Mouse (Mus musculus): Measurements from ENCODE around the gene Chn2.

The Chn2 gene

GRCm38 (mm10) chr6:54039357-54039804, at the start of gene Chn2:
Gene Chn2, plus strand, starts transcription at chr6:54039554.
- peak; percentile 57 to 69 for DNase-seq (ENCODE audit: low spot score in 2 of 2)

GRCm38 (mm10) chr6:53992386-53992785, 47.0 kb upstream of the Chn2 start:
- no peak for DNase-seq (ENCODE audit: low spot score in 2 of 2)

- no peak for DNase-seq (ENCODE audit: low spot score in 2 of 2)
Measured at GRCm38 (mm10) chr6:53995519-53995918, 43.8 kb upstream of the Chn2 start.

- no peak for DNase-seq (ENCODE audit: low spot score in 2 of 2)
Measured at GRCm38 (mm10) chr6:53996226-53996955, 43.0 kb upstream of the Chn2 start.

GRCm38 (mm10) chr6:54005302-54005701, 34.1 kb upstream of the Chn2 start:
- no peak for DNase-seq (ENCODE audit: low spot score in 2 of 2)

DNA sequence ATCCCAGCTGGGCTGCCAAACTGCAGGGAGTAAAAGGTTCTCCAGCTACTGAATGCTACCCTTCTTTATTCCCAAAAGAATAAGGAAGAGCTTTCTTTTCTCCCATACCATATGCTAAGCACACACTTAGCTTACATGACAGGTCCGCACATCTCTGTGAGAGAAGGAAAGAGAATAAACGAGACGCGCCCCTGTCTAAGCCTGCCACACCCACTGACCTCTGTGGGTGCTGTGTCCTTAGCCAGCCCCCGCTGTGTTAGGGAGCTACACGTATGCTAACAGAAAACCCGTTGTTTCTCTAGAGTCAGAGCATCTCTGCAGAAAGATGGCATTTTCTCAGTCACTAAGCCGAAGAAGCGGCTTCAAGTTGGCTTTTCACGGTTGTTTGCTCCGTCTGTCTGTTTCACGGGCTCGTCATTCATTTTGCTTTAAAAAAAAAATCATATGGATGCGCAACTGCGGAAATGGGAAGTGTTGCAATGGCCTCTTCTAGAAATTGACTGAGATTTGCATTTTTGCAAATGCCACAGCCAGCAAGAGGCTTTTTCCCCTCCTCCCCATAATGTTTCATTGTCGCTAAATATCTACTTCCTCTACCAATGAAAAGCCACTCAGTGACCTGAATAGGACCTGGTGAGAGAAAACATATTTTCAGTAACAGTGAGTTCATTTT, 30.8 kb upstream of the Chn2 start:
- DNase-seq (ENCODE audit: low spot score in 2 of 2), result peak in 1 of 2 experiments; percentile 10

GRCm38 (mm10) chr6:54009293-54009692, 30.1 kb upstream of the Chn2 start:
- no peak for DNase-seq (ENCODE audit: low spot score in 2 of 2)

DNA sequence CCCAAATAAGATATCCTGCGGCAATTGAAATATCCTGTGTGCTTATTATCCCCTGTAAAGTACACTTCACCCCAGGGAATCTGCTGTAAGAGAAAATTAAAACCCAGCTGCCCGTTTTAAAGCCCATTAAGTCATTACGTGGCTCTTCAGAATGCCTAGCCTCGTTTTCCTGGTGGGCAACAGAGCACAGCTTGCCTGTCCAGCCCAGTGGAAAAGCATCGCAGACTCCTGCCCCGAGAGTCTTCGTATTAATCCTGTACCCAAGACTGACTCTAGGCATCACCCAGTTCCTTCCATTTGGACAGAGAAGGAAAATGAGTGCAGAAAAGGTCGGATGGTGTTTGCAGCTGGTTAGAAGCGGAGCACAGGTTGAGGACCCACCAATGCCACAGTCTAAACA, 29.0 kb upstream of the Chn2 start:
- DNase-seq (ENCODE audit: low spot score in 2 of 2), result no peak

DNA sequence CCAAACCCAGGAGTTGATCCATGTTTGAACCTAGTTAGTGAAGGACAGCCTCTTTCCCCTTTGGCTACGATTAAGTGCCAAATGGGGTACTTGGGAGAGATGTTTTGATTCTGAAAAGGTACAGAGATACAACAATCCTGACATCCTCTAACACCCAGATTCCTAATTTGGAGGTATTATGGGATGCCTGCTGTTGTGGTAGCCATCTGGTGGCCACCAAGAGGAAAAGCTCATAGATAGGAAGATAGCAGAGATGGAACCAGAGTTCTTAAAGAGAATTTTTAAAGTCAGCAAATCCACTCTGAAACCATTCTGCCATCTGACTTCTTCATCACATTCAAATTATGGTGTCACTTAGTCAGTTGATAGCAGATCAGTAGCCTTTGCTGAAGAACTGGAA, 27.2 kb upstream of the Chn2 start:
- DNase-seq (ENCODE audit: low spot score in 2 of 2), result no peak

GRCm38 (mm10) chr6:54018038-54018437, 21.3 kb upstream of the Chn2 start:
- no peak for DNase-seq (ENCODE audit: low spot score in 2 of 2)

- DNase-seq (ENCODE audit: low spot score in 2 of 2), result no peak
Measured at GRCm38 (mm10) chr6:54018861-54019260, 20.5 kb upstream of the Chn2 start.

DNA sequence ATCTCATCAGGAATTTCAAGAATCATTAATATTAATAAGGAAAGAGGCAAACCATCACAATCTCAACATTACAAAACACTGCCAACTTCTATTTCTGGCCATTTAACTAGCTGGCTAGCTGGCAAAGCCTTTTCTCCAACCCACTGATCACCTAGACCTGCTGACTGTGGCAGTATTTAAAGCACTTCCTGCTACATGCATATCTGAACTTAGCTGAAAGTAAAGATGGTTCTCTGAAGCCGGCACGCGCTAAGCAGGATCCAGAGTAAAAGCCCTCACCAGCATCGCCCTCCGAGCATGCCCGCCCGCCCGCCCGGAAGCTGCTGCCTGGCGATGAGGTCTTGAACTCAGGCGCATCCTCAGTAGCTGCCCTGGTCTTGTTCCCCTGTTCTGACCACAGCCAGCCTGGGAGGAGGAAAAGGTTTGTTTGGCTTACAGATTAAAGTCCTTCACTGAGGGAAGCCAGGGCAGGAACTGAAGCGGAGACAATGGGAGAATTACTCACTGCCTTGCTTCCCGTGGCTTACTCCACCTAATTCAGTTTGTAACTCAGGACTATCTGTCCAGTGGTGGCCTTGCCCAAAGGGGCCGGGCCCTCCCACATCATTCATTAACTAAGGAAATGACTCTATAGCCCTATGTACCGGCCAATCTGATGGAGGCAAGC, 18.1 kb upstream of the Chn2 start:
- DNase-seq (ENCODE audit: low spot score in 2 of 2), result no peak

- no peak for DNase-seq (ENCODE audit: low spot score in 2 of 2)
Measured at GRCm38 (mm10) chr6:54023846-54024245, 15.5 kb upstream of the Chn2 start.

DNA sequence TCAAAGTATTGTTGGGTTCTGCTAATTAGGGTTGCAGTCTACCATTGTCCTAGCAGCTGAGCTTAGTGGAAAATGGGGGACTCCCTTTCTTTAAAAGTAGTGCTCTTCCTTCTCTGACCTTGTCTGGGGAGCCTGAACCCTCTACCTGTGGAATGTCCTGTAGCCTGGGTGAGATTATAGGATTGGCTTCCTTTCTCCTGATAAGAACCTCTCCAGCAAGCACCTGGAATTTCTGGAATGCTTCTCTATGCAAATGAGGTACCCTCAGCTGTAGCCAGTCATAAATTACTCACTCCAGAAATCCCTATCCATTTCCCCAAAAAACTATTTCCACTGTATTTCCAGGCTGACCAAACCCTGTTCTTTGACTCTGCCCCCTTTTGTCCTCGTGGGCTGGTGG, 10.6 kb upstream of the Chn2 start:
- DNase-seq (ENCODE audit: low spot score in 2 of 2), result no peak

GRCm38 (mm10) chr6:54030351-54030750, 9.0 kb upstream of the Chn2 start:
- no peak for DNase-seq (ENCODE audit: low spot score in 2 of 2)

DNA sequence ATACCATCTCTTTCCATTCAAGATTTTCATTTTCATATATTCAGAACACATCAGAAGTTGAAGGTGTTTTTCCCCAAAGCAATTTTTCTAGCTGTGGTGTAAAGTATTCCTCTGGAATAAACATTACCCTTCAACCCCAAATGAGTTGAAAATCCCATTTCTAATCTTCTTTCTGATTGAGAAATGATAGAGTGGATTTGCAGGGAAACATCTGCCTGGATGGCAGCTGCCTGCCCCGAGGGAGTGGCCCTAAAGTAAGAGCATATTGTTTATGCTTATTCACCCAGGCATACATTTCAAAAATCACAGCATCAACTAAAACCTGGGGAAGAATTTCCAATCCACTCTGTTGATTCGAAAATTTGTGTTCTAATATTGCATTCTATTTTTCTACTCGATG, 8.6 kb upstream of the Chn2 start:
- no peak for DNase-seq (ENCODE audit: low spot score in 2 of 2)

DNA sequence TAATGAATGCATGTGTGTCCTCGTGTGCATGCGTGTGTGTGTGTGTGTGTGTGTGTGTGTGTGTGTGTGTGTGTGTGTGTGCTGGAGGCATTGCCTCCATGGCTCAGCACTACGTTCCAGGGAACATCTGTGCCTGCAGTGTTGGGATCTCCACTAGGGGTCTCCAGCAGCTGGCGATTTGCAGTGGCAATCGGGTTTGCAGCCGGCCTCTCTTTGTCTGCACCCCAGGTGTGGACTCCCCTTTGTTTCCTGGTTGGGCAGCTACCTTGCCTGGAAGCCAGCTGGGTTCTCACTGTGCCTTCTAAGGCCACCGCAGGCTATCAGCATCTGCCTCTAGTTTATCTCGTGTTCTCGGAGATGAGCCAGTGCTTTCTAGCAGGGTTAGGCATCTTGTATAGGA, 4.9 kb upstream of the Chn2 start:
- DNase-seq (ENCODE audit: low spot score in 2 of 2), result peak in 1 of 2 experiments; percentile 69

DNA sequence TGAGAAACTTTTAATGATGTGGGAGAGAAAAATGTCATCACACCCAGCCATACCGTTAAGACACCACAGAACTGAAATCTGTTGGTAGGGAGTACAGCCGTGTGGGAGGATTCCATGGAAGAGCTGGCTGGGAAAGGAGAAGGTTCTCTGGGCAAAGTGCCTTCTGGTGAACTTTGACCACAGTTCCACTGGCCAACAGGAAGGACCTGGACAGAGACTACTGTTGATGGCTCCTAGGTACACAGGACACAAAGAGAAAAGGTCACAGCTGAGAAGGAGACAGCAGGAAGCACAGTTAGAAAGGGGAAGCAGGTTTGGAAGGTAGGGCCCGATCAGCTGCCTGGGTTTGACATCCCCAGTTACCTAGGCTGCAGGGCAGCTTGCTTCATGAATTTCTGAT, 3.8 kb upstream of the Chn2 start:
- no peak for DNase-seq (ENCODE audit: low spot score in 2 of 2)

GRCm38 (mm10) chr6:54038866-54039265, 488 bp upstream of the Chn2 start:
- DNase-seq (ENCODE audit: low spot score in 2 of 2), result no peak

GRCm38 (mm10) chr6:54039805-54040447, 572 bp downstream of the Chn2 start:
- peak in 1 of 2 experiments; percentile 38 for DNase-seq (ENCODE audit: low spot score in 2 of 2)

DNA sequence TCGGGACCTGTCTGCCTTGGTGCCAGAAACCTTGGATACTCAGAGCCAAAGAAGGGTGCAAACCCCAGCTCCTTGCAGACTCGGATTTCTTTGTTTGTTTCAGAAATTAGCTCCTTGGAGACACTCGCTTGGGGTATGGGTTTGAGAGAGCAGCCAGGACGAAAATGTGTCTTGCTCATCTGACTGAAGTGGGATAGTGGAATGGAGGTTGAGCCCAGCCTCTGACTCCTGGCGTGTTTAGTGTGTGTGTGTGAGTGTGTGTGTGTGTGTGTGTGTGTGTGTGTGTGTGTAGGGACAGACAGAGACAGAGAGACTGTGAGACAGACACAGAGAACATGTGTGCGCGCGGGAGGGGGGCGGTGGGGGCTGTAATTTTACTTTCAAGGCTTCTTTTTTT, 1.1 kb downstream of the Chn2 start:
- DNase-seq (ENCODE audit: low spot score in 2 of 2), result no peak

DNA sequence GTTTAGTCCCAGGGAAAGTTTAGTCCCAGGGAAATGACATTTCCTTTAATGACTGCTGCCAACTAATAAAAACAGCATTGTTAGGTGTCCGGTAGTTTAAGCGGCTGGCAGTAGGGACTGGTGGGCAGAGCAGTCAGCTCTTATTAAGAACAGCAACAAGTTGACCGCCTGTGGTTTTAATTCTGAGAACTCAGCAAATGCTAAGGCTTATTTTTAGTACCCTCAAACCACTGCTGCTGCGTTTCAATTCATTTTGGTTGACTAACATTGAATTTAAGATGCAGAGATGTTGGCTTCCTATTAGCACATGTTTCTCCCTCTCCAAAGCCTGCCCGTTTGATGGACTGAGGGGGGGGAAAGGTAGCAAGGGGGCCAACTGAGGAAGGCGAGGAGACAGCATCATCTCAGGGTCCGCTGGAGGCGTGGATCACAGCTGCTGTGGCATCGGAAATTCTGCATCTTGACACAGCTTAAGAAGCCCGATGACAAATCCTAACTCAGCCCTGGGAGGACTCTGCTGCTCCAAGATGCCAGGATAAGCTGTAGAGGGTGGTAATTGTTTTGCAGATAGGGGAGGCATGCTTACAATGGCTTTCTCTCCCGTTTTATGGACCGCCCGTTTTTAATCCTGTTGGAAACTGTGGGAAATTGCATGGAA, 2.2 kb downstream of the Chn2 start:
- no peak for DNase-seq (ENCODE audit: low spot score in 2 of 2)
